Mouse (Mus musculus): Measurements from ENCODE around the gene S1pr3.

S1pr3 gene

DNA sequence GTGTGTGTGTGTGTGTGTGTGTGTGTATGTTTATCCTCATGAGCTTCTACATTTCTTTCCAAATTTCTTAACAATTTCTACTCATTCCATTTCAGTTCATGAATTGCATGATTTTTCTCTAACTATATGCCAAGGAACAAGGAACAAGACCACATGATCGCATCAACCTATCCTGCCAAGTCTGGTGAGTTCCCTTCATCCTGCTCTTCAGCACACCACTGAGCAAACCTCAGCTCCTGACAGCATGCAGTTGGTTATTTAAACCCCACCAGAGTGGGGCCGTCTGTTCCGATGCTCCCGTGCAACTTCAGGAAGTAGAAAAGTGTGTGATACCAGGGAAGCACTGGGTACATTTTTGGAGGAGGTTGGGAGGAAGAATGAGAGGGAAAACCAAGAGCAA, 38.1 kb downstream of the S1pr3 start:
- DNase-seq (ENCODE audit: low read depth), result no peak

DNA sequence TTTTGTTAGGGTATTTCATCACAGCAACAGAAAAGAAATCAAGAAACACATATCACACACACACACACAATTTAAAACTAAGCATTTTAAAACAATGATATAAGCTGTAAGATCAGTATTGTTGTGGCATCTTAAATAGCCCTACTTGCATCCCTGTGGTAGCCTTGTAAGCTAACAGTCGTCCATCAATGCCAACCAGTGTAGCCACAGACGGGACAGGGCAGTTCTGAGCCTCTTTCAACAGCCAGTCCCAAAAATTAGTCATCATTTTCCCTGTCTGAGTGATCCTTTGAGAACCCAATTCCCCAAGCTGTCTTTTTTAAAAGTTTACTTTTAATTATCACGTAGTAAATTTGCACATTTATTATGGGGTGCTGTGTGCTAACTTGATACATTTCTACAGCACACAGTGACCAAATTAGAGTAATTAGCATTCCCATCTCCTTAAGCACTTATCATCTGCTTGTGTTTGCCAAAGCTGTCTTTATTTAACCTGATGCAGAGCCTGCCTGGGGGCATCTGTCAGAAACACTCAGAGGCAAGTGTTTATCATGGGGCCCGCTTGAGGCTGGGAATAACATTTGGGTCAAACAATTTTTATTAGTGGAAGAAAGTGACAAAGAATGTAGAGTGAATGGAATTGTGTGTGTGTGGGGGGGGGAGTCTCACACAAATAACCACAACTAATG, 47.9 kb downstream of the S1pr3 start:
- no peak for DNase-seq (ENCODE audit: low read depth)

DNA sequence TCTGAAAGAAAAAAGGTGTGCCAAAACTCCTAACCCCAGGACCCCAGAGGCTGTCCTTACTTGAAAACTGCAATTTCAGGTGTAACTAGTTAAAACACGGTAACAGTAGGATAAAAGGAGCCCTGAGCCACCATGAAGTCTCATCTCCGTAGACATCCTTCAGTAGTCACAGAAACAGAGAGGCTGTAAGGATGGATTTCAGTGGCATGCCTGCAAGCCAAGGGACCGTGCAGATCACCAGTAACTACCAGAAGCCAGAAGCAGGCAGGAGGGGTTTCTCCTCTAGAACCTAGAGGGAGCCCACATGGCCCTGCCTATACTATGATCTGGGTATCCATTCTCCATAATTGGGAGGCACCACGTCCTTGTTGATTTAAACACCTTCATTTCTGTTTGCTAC, 55.9 kb downstream of the S1pr3 start:
- no peak for DNase-seq (ENCODE audit: low read depth)

DNA sequence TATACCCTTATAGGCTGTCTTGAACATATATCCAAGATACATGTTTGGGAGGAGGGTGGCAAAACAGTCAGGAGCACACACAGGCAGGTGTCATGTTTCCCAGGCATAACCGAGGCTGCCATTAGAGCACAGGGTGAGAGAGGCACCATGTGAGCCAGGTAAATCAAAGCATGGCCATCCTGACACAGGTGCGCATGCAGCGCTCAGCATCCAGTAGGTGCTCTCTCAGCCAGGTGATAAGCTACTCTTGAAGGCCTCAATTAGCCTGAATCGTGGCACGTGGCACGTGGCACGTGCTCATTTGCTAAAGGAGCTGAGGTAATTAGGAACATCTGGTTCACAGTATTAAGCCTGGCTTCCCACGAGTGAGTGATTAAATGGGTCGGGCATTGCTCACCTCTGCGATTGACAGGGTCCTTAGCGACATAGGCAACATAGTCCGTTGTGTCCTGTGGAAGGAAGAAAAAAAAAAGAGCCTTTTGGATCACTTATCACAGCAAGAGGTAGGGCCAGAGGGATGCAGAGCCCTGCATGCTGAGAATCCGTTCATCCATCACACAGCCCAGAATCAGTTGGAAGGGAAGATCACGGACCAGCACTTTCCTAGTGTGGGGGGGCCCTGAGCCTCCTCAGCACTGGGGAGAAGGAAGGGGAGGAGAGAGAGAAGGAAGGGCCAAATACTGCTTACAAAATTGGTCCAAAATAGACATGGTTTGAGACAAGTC, 57.8 kb downstream of the S1pr3 start:
- no peak for DNase-seq (ENCODE audit: low read depth)

DNA sequence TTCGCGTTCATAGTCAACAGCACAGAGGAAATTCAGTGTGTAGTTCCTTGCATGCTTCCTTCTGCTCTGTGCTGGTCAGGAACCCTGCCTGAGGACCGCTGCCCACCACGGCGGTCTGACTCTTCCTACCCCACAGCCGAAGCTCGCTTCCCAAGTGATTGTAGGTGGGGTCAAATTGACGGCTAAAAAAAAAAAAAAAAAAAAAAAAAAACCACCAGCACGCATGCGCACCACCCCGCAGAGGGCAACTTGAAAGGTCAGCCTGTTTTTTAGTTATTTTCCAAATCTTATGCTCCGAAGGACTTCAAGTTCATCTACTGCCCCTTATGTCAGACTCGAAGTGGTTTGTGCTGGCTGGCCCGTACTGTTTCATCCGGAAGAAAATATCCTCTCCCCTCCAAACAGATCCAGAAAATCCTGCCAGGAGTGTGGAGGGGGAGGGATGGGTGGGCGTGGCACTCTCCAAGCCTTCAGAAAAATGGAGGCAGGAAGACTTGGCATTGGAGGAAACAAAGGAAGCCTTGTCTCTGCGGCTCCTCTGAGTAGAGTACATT, 60.3 kb downstream of the S1pr3 start:
- DNase-seq (ENCODE audit: low read depth), result no peak
